Comparison of ENCODE assay signal across 8 mouse cellular contexts in the genomic region with DNA sequence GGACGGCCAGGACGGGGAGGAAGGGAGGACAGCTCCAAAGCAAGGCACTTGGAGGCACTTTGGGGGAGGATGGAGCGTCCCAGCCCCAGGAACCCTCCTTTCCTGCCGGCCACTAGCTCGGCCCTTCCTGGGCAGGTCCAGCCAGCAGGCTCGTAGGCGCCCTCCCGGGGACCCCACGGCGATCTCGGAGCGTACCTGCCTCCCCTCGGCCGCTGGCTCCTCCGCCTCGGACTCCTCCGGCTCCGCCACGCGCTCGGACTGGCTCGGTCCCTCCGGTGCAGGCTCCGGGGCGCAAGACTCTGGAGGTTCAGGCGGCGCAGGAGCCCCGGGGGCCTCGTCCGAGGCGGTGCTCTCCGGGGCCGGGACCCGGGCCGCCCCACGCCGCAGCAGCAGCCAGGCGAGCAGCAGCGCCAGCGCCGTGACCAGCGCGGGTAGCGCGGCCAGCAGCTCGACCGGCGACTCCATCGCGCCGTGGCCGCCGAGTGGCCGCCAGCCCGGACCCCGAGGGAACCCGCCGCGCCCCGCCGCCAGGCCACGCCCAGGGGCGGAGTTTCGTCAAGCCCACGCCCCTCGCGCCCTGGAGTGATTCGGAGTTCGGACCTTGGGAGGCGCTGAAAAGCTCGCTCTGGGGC. TPM values are rescaled to one million over a fixed set of nuclear protein-coding genes. Genes with fewer than 3 reads are reported as not detected.
DNase-seq lines count a peak whose midpoint lies in the region; ATAC-seq and TF ChIP-seq lines count a peak whose summit lies in the region.

Gene Mxra7 (minus strand): TSS at position 513 of the 632 bp plus-strand sequence.

- peak within 1 kb of the TSS; percentile 83 for H3K4me2 ChIP-seq in intestine, postnatal 0 days (replicated peaks; ENCODE audit: low read depth)
- peak within 1 kb of the TSS; percentile 90 for H3K4me2 ChIP-seq in limb, embryonic 15.5 days
- H3K4me2 ChIP-seq in midbrain, postnatal 0 days (ENCODE audit: low read depth, low read length, poor library complexity, severe bottlenecking): peak within 1 kb of the TSS; percentile 91
- peak within 1 kb of the TSS; percentile 84 for H3K4me2 ChIP-seq in stomach, embryonic 16.5 days (ENCODE audit: low read depth, low read length)

- peak within 1 kb of the TSS; percentile 40 for H3K4me3 ChIP-seq in cortical plate, adult 2 months (ENCODE audit: insufficient read depth, low read length)
- peak within 1 kb of the TSS; percentile 75 for H3K4me3 ChIP-seq in intestine, postnatal 0 days (ENCODE audit: low read depth, low read length)
- H3K4me3 ChIP-seq in limb, embryonic 15.5 days: peak within 1 kb of the TSS; percentile 70
- H3K4me3 ChIP-seq in midbrain, postnatal 0 days (ENCODE audit: low read depth, low read length): peak within 1 kb of the TSS; percentile 67
- H3K4me3 ChIP-seq in stomach, embryonic 16.5 days (replicated peaks; ENCODE audit: low read length): peak within 1 kb of the TSS; percentile 75

- no peak for TF ChIP-seq CTCF in cortical plate, adult 2 months (IDR thresholded peaks at IDR 0.05; ENCODE audit: extremely low read depth, insufficient read depth, low read length)
- peak; percentile 37; the same call in 1 of the 2 replicates for TF ChIP-seq CTCF in intestine, postnatal 0 days (IDR thresholded peaks at IDR 0.05; ENCODE audit: low read depth)
- TF ChIP-seq CTCF in midbrain, postnatal 0 days (IDR thresholded peaks at IDR 0.05): no peak

- no peak within 1 kb of the TSS for H3K27ac ChIP-seq in cortical plate, adult 2 months (ENCODE audit: insufficient read depth, low read length)
- peak within 1 kb of the TSS; percentile 82 for H3K27ac ChIP-seq in intestine, postnatal 0 days (ENCODE audit: low read depth, low read length)
- peak within 1 kb of the TSS; percentile 76 for H3K27ac ChIP-seq in limb, embryonic 15.5 days
- H3K27ac ChIP-seq in midbrain, postnatal 0 days (ENCODE audit: low read depth, low read length): peak within 1 kb of the TSS; percentile 57
- H3K27ac ChIP-seq in stomach, embryonic 16.5 days (ENCODE audit: low read length): peak within 1 kb of the TSS; percentile 67

- WGBS in intestine, postnatal 0 days: under 1% methylated on average over 67 of the region's 71 CpGs
- 1% methylated on average over 64 of the region's 71 CpGs for WGBS in limb, embryonic 15.5 days
- 1% methylated on average over 69 of the region's 71 CpGs for WGBS in midbrain, postnatal 0 days
- WGBS in stomach, embryonic 16.5 days: 1% methylated on average over 70 of the region's 71 CpGs

- ATAC-seq in granulocyte monocyte progenitor cell, adult 5-6 weeks (replicated peaks; ENCODE audit: poor library complexity, severe bottlenecking): peak; percentile 77
- peak; percentile 69 for ATAC-seq in intestine, postnatal 0 days
- no peak for ATAC-seq in limb, embryonic 15.5 days (ENCODE audit: insufficient number of reproducible peaks, low FRiP score, low TSS enrichment, low read depth)
- peak; percentile 53; the same call in 1 of the 2 replicates for ATAC-seq in midbrain, postnatal 0 days (ENCODE audit: low FRiP score)
- peak; percentile 73 for ATAC-seq in stomach, embryonic 16.5 days (ENCODE audit: insufficient read depth, low FRiP score)

- TF ChIP-seq POLR2A in cortical plate, adult 2 months (IDR thresholded peaks at IDR 0.05; ENCODE audit: extremely low read depth, insufficient read depth, low read length): no peak

- no peaks in the 10 kb centered on the region for H3K9me3 ChIP-seq in intestine, postnatal 0 days (ENCODE audit: control insufficient read depth)
- H3K9me3 ChIP-seq in limb, embryonic 15.5 days: no peaks in the 10 kb centered on the region
- no peaks in the 10 kb centered on the region for H3K9me3 ChIP-seq in midbrain, postnatal 0 days (ENCODE audit: low read length)
- H3K9me3 ChIP-seq in stomach, embryonic 16.5 days (replicated peaks; ENCODE audit: control insufficient read depth, low read length): no peaks in the 10 kb centered on the region

- H3K36me3 ChIP-seq in intestine, postnatal 0 days (ENCODE audit: control insufficient read depth, insufficient read depth): peaks cover 10% of the 10 kb centered on the region
- peaks cover 3% of the 10 kb centered on the region for H3K36me3 ChIP-seq in limb, embryonic 15.5 days
- H3K36me3 ChIP-seq in midbrain, postnatal 0 days (ENCODE audit: insufficient read depth, low read length): no peaks in the 10 kb centered on the region
- no peaks in the 10 kb centered on the region for H3K36me3 ChIP-seq in stomach, embryonic 16.5 days (ENCODE audit: control insufficient read depth, insufficient read depth, low read length)

- H3K9ac ChIP-seq in intestine, postnatal 0 days (ENCODE audit: low read depth, low read length): peak within 1 kb of the TSS; percentile 80
- peak within 1 kb of the TSS; percentile 78 for H3K9ac ChIP-seq in limb, embryonic 15.5 days
- peak within 1 kb of the TSS; percentile 74 for H3K9ac ChIP-seq in midbrain, postnatal 0 days (replicated peaks; ENCODE audit: low read length, poor library complexity, severe bottlenecking)
- H3K9ac ChIP-seq in stomach, embryonic 16.5 days (ENCODE audit: low read length): peak within 1 kb of the TSS; percentile 93

- H3K4me1 ChIP-seq in cortical plate, adult 2 months (ENCODE audit: control insufficient read depth, insufficient read depth, low read length): no peaks in the 10 kb centered on the region
- peaks cover 4% of the 10 kb centered on the region for H3K4me1 ChIP-seq in intestine, postnatal 0 days (replicated peaks; ENCODE audit: control insufficient read depth, insufficient read depth, low read length)
- peaks cover 36% of the 10 kb centered on the region for H3K4me1 ChIP-seq in limb, embryonic 15.5 days
- peaks cover 6% of the 10 kb centered on the region; the same call in 1 of the 2 replicates for H3K4me1 ChIP-seq in midbrain, postnatal 0 days (ENCODE audit: insufficient read depth, low read length)
- peaks cover 15% of the 10 kb centered on the region for H3K4me1 ChIP-seq in stomach, embryonic 16.5 days (ENCODE audit: control insufficient read depth, insufficient read depth, low read length)

- DNase-seq in layer of hippocampus, adult 11-12 months (ENCODE audit: low spot score): peak; percentile 53
- DNase-seq in layer of hippocampus, adult 9-11 months: no peak
- DNase-seq in midbrain, postnatal 0 days (ENCODE audit: low spot score): peak; percentile 66

- no peaks in the 10 kb centered on the region for H3K27me3 ChIP-seq in intestine, postnatal 0 days (replicated peaks; ENCODE audit: control insufficient read depth, insufficient read depth, low read length)
- no peaks in the 10 kb centered on the region for H3K27me3 ChIP-seq in limb, embryonic 15.5 days
- H3K27me3 ChIP-seq in midbrain, postnatal 0 days (ENCODE audit: insufficient read depth, low read length): no peaks in the 10 kb centered on the region
- H3K27me3 ChIP-seq in stomach, embryonic 16.5 days (ENCODE audit: control insufficient read depth, insufficient read depth, low read length): no peaks in the 10 kb centered on the region

RNA-seq across cellular contexts. Expression of gene Mxra7, which starts in this region (rescaled TPM):
- polyA plus RNA-seq in cortical plate, adult 2 months (2012; rRNA removed): 17.5 and 17.8 TPM in 2 replicates
- 0.17 TPM in 1 of 2 replicates, not detected in the other for total RNA-seq in granulocyte monocyte progenitor cell, adult 5-6 weeks (2014; fragmentation: Nextera tagmentation)
- 0.09 and 0.67 TPM in 2 replicates for total RNA-seq in granulocyte monocyte progenitor cell, adult 5-6 weeks (2017)
- 33.6 and 39.4 TPM in 2 replicates for polyA plus RNA-seq in intestine, postnatal 0 days (2015; fragmentation: Nextera tagmentation; extraction: Ambion mirVana)
- polyA plus RNA-seq in limb, embryonic 15.5 days (2015; fragmentation: Nextera tagmentation; extraction: Ambion mirVana): 17.1 and 18.6 TPM in 2 replicates
- total RNA-seq in midbrain, postnatal 0 days (2014; rRNA removed): 23.3 and 39.1 TPM in 2 replicates
- polyA plus RNA-seq in midbrain, postnatal 0 days (2015; fragmentation: Nextera tagmentation; extraction: Ambion mirVana): 29.3 and 32.1 TPM in 2 replicates
- 12.1 and 15.7 TPM in 2 replicates for polyA plus RNA-seq in stomach, embryonic 16.5 days (2015; fragmentation: Nextera tagmentation; extraction: Ambion mirVana)

Comparison
In these comparisons a context has a peak if more than half of its experiments do, and no peak if none do; other contexts are left out.
1. RNA of gene Mxra7 (total RNA-seq): 23.3 to 39.1 TPM in midbrain, postnatal 0 days; 0.09 to 0.67 TPM in granulocyte monocyte progenitor cell, adult 5-6 weeks; every median in the first group is over 10 times any median in the second.
2. Peak in ATAC-seq in granulocyte monocyte progenitor cell, adult 5-6 weeks; RNA of the gene not detected or under 1 TPM.
3. Peak in every context shown above with its lines, with median percentiles within 50 percentile points of each other: H3K4me3 ChIP-seq, H3K4me2 ChIP-seq and H3K9ac ChIP-seq.